Mouse (Mus musculus) kidney, postnatal 25 days (tissue): ENCODE measurements around the gene Auts2.

Experiments
- DNase-seq, 2 experiments: peaks; one replicate each; pipeline ENCODE4 v3.0.0; 2021; ENCODE audit warnings: mixed read lengths in 2 of 2

Gene Auts2

GRCm38 (mm10) chr5:132248069-132248468, 295.1 kb downstream of the Auts2 start:
- DNase-seq: no peak

GRCm38 (mm10) chr5:132235460-132235859, 307.7 kb downstream of the Auts2 start:
- DNase-seq: no peak

- no peak for DNase-seq
Observed at GRCm38 (mm10) chr5:132234471-132234870, 308.7 kb downstream of the Auts2 start.

GRCm38 (mm10) chr5:132231280-132232047, 311.7 kb downstream of the Auts2 start:
- peak; percentile 60 to 63 for DNase-seq

GRCm38 (mm10) chr5:132229644-132230357, 313.3 kb downstream of the Auts2 start:
- DNase-seq: peak; percentile 77 to 89

- no peak for DNase-seq
Observed at GRCm38 (mm10) chr5:132229023-132229422, 314.1 kb downstream of the Auts2 start.

- DNase-seq: no peak
Observed at GRCm38 (mm10) chr5:132220376-132220930, 322.7 kb downstream of the Auts2 start.

GRCm38 (mm10) chr5:132216143-132216542, 327.0 kb downstream of the Auts2 start:
- DNase-seq: no peak

- no peak for DNase-seq
Observed at GRCm38 (mm10) chr5:132212446-132212845, 330.7 kb downstream of the Auts2 start.

- no peak for DNase-seq
Observed at GRCm38 (mm10) chr5:132209694-132210093, 333.4 kb downstream of the Auts2 start.

- no peak for DNase-seq
Observed at GRCm38 (mm10) chr5:132206220-132206619, 336.9 kb downstream of the Auts2 start.

- DNase-seq: no peak
Observed at GRCm38 (mm10) chr5:132203846-132204245, 339.3 kb downstream of the Auts2 start.

- DNase-seq: peak; percentile 66 to 69
Observed at GRCm38 (mm10) chr5:132201077-132201645, 342.0 kb downstream of the Auts2 start.

- no peak for DNase-seq
Observed at GRCm38 (mm10) chr5:132200595-132200994, 342.5 kb downstream of the Auts2 start.

GRCm38 (mm10) chr5:132195048-132195533, 348.1 kb downstream of the Auts2 start:
- DNase-seq: peak; percentile 74 to 83

- no peak for DNase-seq
Observed at GRCm38 (mm10) chr5:132190190-132190589, 353.0 kb downstream of the Auts2 start.

GRCm38 (mm10) chr5:132186659-132187058, 356.5 kb downstream of the Auts2 start:
- DNase-seq: no peak

- no peak for DNase-seq
Observed at GRCm38 (mm10) chr5:132186221-132186620, 356.9 kb downstream of the Auts2 start.

- DNase-seq: no peak
Observed at GRCm38 (mm10) chr5:132184395-132185095, 358.6 kb downstream of the Auts2 start.

GRCm38 (mm10) chr5:132182077-132182476, 361.1 kb downstream of the Auts2 start:
- DNase-seq: no peak

GRCm38 (mm10) chr5:132170010-132170409, 373.1 kb downstream of the Auts2 start:
- DNase-seq: no peak

- DNase-seq: no peak
Observed at GRCm38 (mm10) chr5:132168805-132169204, 374.3 kb downstream of the Auts2 start.

- no peak for DNase-seq
Observed at GRCm38 (mm10) chr5:132168224-132168623, 374.9 kb downstream of the Auts2 start.
